Mouse (Mus musculus) thymus, adult 2 months (tissue): ENCODE data around the gene Rnf6. TPM values are rescaled to one million over a fixed set of nuclear protein-coding genes. Genes with fewer than 3 reads are reported as not detected.

Source experiments
- DNase-seq: peaks from one replicate; pipeline ENCODE4 v3.0.0; 2021
- H3K27ac ChIP-seq: fragments of 200-500 bp; 2 replicates; pipeline ENCODE4 v1.5.1; 2012; ENCODE audit warnings: low read length, control low read depth; ENCODE audit not compliant: control insufficient read depth, insufficient read depth
- H3K27me3 ChIP-seq: fragments of 200-500 bp; 2 replicates; pipeline ENCODE4 v1.6.1; 2012; ENCODE audit warnings: mild to moderate bottlenecking, low read length, moderate library complexity, mixed read lengths; ENCODE audit not compliant: control insufficient read depth, insufficient read depth
- H3K36me3 ChIP-seq: fragments of 200-500 bp; 2 replicates; pipeline ENCODE4 v1.6.1; 2012; ENCODE audit warnings: mild to moderate bottlenecking, low read length, moderate library complexity; ENCODE audit not compliant: control insufficient read depth, insufficient read depth
- H3K4me1 ChIP-seq: fragments of 200-500 bp; replicated peaks from 2 replicates; pipeline ENCODE4 v1.6.1; 2012; ENCODE audit warnings: low read length; ENCODE audit not compliant: control insufficient read depth, insufficient read depth
- H3K4me3 ChIP-seq: fragments of 200-500 bp; 2 replicates; pipeline ENCODE4 v1.5.1; 2012; ENCODE audit warnings: mild to moderate bottlenecking, low read length, control low read depth, moderate library complexity; ENCODE audit not compliant: control insufficient read depth, insufficient read depth
- CTCF ChIP-seq: fragments of 200-500 bp; IDR thresholded peaks from 2 replicates; pipeline ENCODE4 v1.5.1; 2012; ENCODE audit warnings: mild to moderate bottlenecking, control low read depth, low read length, moderate library complexity, borderline replicate concordance; ENCODE audit not compliant: control insufficient read depth, poor library complexity, insufficient read depth; ENCODE audit errors: extremely low read depth
- POLR2A ChIP-seq: fragments of 200-500 bp; IDR thresholded peaks from 2 replicates; pipeline ENCODE4 v1.6.1; 2012; ENCODE audit warnings: mild to moderate bottlenecking, low read length, control low read depth, moderate library complexity; ENCODE audit not compliant: control insufficient read depth, poor library complexity, insufficient read depth; ENCODE audit errors: extremely low read depth
- WGBS: fragments of 180-500 bp; shearing (Covaris S2); methylation state at CpG from one replicate; pipeline ENCODE4 v1.1.7; 2018; 5-methylcytosine and 5-hydroxymethylcytosine counted together
- polyA plus RNA-seq: library from polyadenylated mRNA; depleted of rRNA; stranded (reverse); fragments of >200 nt; gene quantifications from 2 replicates; pipeline ENCODE4 v1.2.3, GENCODE M21; 2012

The Rnf6 gene
- polyA plus RNA-seq, 1 experiment: 28.9 TPM

- Histone ChIP-seq H3K36me3 (peaks cover 24% of the 10 kb centered on the region), H3K4me1 (no peaks in the 10 kb centered on the region), H3K4me3 (peak overlapping the region; percentile 51), H3K27ac (peak overlapping the region; percentile 52), H3K27me3 (no peaks in the 10 kb centered on the region)
- 5% methylated on average over 13 of the region's 13 CpGs for WGBS
- DNase-seq: no peak
- TF ChIP-seq POLR2A: no peak
- TF ChIP-seq CTCF: no peak
These were observed 865 bp downstream of the Rnf6 start for GRCm38 (mm10) chr5:146220501-146220878.

- Histone ChIP-seq H3K27ac (no peak overlapping the region), H3K4me1 (no peaks in the 10 kb centered on the region), H3K36me3 (peaks cover 63% of the 10 kb centered on the region), H3K4me3 (no peak overlapping the region), H3K27me3 (no peaks in the 10 kb centered on the region)
- TF ChIP-seq POLR2A (no peak), CTCF (no peak)
- no peak for DNase-seq
- 93% methylated on average over 5 of the region's 5 CpGs for WGBS
These were observed 15.8 kb downstream of the Rnf6 start for GRCm38 (mm10) chr5:146205537-146205936.

DNA sequence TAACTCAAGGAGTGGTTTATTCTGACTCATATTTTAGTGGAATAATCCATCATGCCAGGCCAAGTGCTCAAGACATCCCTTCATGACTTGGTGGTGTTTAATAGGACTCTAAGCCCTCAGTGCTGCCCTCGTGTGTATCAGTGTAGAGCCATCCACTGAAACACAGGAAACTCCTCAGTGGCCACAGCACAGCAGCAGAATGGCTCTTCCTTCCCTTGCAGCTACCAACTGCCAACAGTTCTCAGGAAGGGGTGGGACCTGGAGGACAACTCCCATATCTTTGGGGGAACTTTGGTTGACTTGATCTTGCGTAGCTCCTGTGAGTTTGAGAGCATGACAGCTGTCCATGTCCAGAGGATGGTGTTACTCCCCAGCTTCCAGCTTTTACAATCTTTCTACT is 17.4 kb downstream of the Rnf6 start:
- H3K36me3 ChIP-seq: peaks cover 47% of the 10 kb centered on the region
- H3K4me3 ChIP-seq: no peak overlapping the region
- TF ChIP-seq CTCF (no peak), POLR2A (no peak)
- H3K27me3 ChIP-seq: no peaks in the 10 kb centered on the region
- no peak overlapping the region for H3K27ac ChIP-seq
- H3K4me1 ChIP-seq: no peaks in the 10 kb centered on the region
- DNase-seq: no peak
- WGBS: 56% methylated on average over 2 of the region's 2 CpGs

DNA sequence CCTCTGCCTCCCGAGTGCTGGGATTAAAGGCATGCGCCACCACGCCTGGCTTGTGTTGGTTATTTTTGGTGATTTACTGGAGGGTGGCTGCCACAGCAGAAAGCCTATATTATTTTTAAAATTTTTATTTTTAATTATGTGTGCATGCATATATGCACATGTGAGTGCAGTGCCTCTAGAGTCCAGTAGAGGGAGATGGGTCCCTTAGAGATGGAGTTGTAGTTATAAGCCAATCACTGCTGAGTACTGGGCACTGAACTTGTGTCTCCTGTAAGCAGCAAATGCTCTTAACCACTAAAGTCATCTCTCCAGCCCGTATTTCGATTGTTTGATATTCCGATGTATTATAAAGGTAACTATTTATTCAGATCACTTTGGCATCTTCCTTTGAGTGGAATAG is 20.8 kb downstream of the Rnf6 start:
- H3K4me1 ChIP-seq: no peaks in the 10 kb centered on the region
- no peaks in the 10 kb centered on the region for H3K27me3 ChIP-seq
- no peak for DNase-seq
- H3K36me3 ChIP-seq: peaks cover 15% of the 10 kb centered on the region
- no peak overlapping the region for H3K4me3 ChIP-seq
- no peak overlapping the region for H3K27ac ChIP-seq
- 97% methylated on average over 6 of the region's 6 CpGs for WGBS
- TF ChIP-seq CTCF: no peak
- TF ChIP-seq POLR2A: no peak

- DNase-seq: no peak
- no peak for TF ChIP-seq CTCF
- no peak for TF ChIP-seq POLR2A
- Histone ChIP-seq H3K4me3 (no peak overlapping the region), H3K27me3 (no peaks in the 10 kb centered on the region), H3K36me3 (0 out of 2 replicates have a peak, but pooled peaks cover 7% of the 10 kb centered on the region), H3K27ac (no peak overlapping the region), H3K4me1 (no peaks in the 10 kb centered on the region)
- 59% methylated on average over 2 of the region's 2 CpGs for WGBS
These were observed 21.8 kb downstream of the Rnf6 start for GRCm38 (mm10) chr5:146199540-146199939.

GRCm38 (mm10) chr5:146199073-146199472 is 22.3 kb downstream of the Rnf6 start:
- Histone ChIP-seq H3K27me3 (no peaks in the 10 kb centered on the region), H3K27ac (no peak overlapping the region), H3K36me3 (0 out of 2 replicates have a peak, but pooled peaks cover 3% of the 10 kb centered on the region)

GRCm38 (mm10) chr5:146193360-146193759 is 28.0 kb downstream of the Rnf6 start:
- no peak for DNase-seq
- TF ChIP-seq POLR2A (no peak), CTCF (no peak)
- WGBS: 89% methylated on average over 8 of the region's 8 CpGs
- Histone ChIP-seq H3K27ac (no peak overlapping the region), H3K36me3 (no peaks in the 10 kb centered on the region), H3K4me1 (no peaks in the 10 kb centered on the region), H3K27me3 (no peaks in the 10 kb centered on the region), H3K4me3 (no peak overlapping the region)

More at GRCm38 (mm10) chr5:146199073-146199472, 22.3 kb downstream of the Rnf6 start:
- Histone ChIP-seq H3K4me1 (no peaks in the 10 kb centered on the region), H3K4me3 (no peak overlapping the region)
- TF ChIP-seq POLR2A (no peak), CTCF (no peak)
- no peak for DNase-seq
